Mouse (Mus musculus) kidney, adult 2 months (tissue): ENCODE data around the gene Zfp808.

Source experiments
- CTCF ChIP-seq: fragments of 200-500 bp; conservative IDR thresholded peaks from 2 replicates; pipeline ENCODE4 v1.5.1; 2011; ENCODE audit warnings: low read depth, mild to moderate bottlenecking, control low read depth, low read length, moderate library complexity, mixed read lengths; ENCODE audit not compliant: insufficient read depth, insufficient read length
- POLR2A ChIP-seq: fragments of 200-500 bp; IDR thresholded peaks from one replicate; pipeline ENCODE4 v1.6.1; 2011; ENCODE audit warnings: low read depth, low read length, control low read depth

DNA sequence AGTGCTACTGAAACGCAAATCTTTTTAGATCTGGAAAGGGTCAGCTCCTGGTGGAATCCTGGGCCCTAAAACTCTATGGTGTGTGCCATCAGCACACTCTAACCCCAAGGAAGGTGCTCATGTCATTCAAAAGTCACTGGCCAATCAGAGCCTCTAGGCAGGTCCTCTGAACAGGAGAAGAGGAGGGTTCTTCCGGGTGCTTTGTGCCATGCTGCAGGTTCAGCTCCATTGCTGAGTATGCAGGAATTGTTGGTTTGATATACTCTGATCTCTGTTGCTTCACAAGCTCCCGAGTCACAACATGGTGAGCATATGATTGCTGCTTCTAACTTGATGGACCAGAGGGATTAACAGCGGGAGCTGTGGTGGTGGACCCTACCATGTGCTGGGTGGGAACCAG lies 133.7 kb downstream of the Zfp808 start:
- TF ChIP-seq CTCF (no peak), POLR2A (no peak)
